Mouse (Mus musculus) liver, embryonic 14.5 days (tissue): ENCODE results near the gene Tor1a.

Experiments used
- CTCF ChIP-seq: IDR thresholded peaks from 2 replicates; pipeline ENCODE4 v1.5.1; 2016; ENCODE audit warnings: antibody characterized with exemption, low read depth, control low read depth
- EP300 ChIP-seq: IDR thresholded peaks from 2 replicates; pipeline ENCODE4 v1.6.1; 2016; ENCODE audit warnings: antibody characterized with exemption, low read depth

GRCm38 (mm10) chr2:30927844-30928628, 39.7 kb downstream of the Tor1a start:
- TF ChIP-seq CTCF = peak; percentile 96
- TF ChIP-seq EP300 = no peak
